Mouse (Mus musculus) liver, embryonic 15.5 days (tissue): ENCODE results near the gene Srrm1. TPM values are rescaled to one million over a fixed set of nuclear protein-coding genes. Genes with fewer than 3 reads are reported as not detected.

Experiments used
- ATAC-seq: fragments of 200-750 bp; cut with Nextera tagmentation; 2 replicates; pipeline ENCODE4 v1.8.0; 2017; ENCODE audit warnings: moderate number of reproducible peaks, mild to moderate bottlenecking, moderate library complexity; ENCODE audit not compliant: insufficient read depth
- H3K27ac ChIP-seq: fragments of 300-500 bp; sonication (generic); replicated peaks from 2 replicates; pipeline ENCODE4 v1.5.1; 2015; ENCODE audit warnings: mild to moderate bottlenecking, inconsistent platforms
- H3K27me3 ChIP-seq: fragments of 300-500 bp; sonication (generic); 2 replicates; pipeline ENCODE4 v1.6.1; 2015; ENCODE audit warnings: mild to moderate bottlenecking, inconsistent platforms
- H3K36me3 ChIP-seq: fragments of 300-500 bp; sonication (generic); replicated peaks from 2 replicates; pipeline ENCODE4 v1.6.1; 2015; ENCODE audit warnings: moderate library complexity, mild to moderate bottlenecking, inconsistent platforms
- H3K4me1 ChIP-seq: fragments of 300-500 bp; sonication (generic); replicated peaks from 2 replicates; pipeline ENCODE4 v1.6.1; 2015; ENCODE audit warnings: inconsistent platforms
- H3K4me2 ChIP-seq: fragments of 300-500 bp; sonication (generic); 2 replicates; pipeline ENCODE4 v1.6.1; 2015; ENCODE audit warnings: moderate library complexity, mild to moderate bottlenecking, inconsistent platforms
- H3K4me3 ChIP-seq: fragments of 300-500 bp; sonication (generic); replicated peaks from 2 replicates; pipeline ENCODE4 v1.5.1; 2015; ENCODE audit warnings: mild to moderate bottlenecking, inconsistent platforms
- H3K9ac ChIP-seq: fragments of 300-500 bp; sonication (generic); 2 replicates; pipeline ENCODE4 v1.6.1; 2015; ENCODE audit warnings: moderate library complexity, mild to moderate bottlenecking, inconsistent platforms
- H3K9me3 ChIP-seq: fragments of 300-500 bp; sonication (generic); replicated peaks from 2 replicates; pipeline ENCODE4 v1.6.1; 2016; ENCODE audit warnings: inconsistent platforms
- WGBS: fragments of 180-500 bp; shearing (Covaris S2); methylation state at CpG from one replicate; pipeline ENCODE4 v1.1.7; 2015; ENCODE audit warnings: mixed read lengths; ENCODE audit not compliant: insufficient replicate concordance; 5-methylcytosine and 5-hydroxymethylcytosine counted together
- polyA plus RNA-seq: library from polyadenylated mRNA; unstranded; fragments of >200 nt; fragmentation: Nextera tagmentation; extraction: Ambion mirVana; gene quantifications from 2 replicates; pipeline ENCODE4 v1.2.1, GENCODE M21; 2015

Srrm1 gene
- polyA plus RNA-seq, 1 experiment from 2014 or later = 108 TPM

GRCm38 (mm10) chr4:135300248-135301041 is 52.7 kb downstream of the Srrm1 start:
- no peak for ATAC-seq
- no peak overlapping the region for H3K9ac ChIP-seq
- 77% methylated on average over 26 of the region's 26 CpGs for WGBS
- no peaks in the 10 kb centered on the region for H3K27me3 ChIP-seq
- H3K9me3 ChIP-seq = no peaks in the 10 kb centered on the region
- no peak overlapping the region for H3K4me2 ChIP-seq
- H3K27ac ChIP-seq = no peak overlapping the region
- H3K36me3 ChIP-seq = no peaks in the 10 kb centered on the region
- peaks cover 49% of the 10 kb centered on the region for H3K4me1 ChIP-seq
- H3K4me3 ChIP-seq = no peak overlapping the region

GRCm38 (mm10) chr4:135298680-135299079 is 54.4 kb downstream of the Srrm1 start:
- WGBS = 67% methylated on average over 10 of the region's 10 CpGs
- H3K4me1 ChIP-seq = peaks cover 56% of the 10 kb centered on the region

GRCm38 (mm10) chr4:135297931-135298546 is 55.1 kb downstream of the Srrm1 start:
- H3K4me3 ChIP-seq = no peak overlapping the region
- H3K9ac ChIP-seq = no peak overlapping the region
- no peaks in the 10 kb centered on the region for H3K27me3 ChIP-seq
- H3K36me3 ChIP-seq = no peaks in the 10 kb centered on the region
- H3K4me2 ChIP-seq = no peak overlapping the region
- ATAC-seq = no peak
- no peaks in the 10 kb centered on the region for H3K9me3 ChIP-seq
- H3K4me1 ChIP-seq = peaks cover 56% of the 10 kb centered on the region
- 62% methylated on average over 15 of the region's 15 CpGs for WGBS
- no peak overlapping the region for H3K27ac ChIP-seq

More at GRCm38 (mm10) chr4:135298680-135299079, 54.4 kb downstream of the Srrm1 start:
- no peak overlapping the region for H3K4me3 ChIP-seq
- H3K9ac ChIP-seq = no peak overlapping the region
- H3K4me2 ChIP-seq = no peak overlapping the region
- no peaks in the 10 kb centered on the region for H3K9me3 ChIP-seq
- H3K27ac ChIP-seq = no peak overlapping the region
- no peak for ATAC-seq
- H3K36me3 ChIP-seq = no peaks in the 10 kb centered on the region
- H3K27me3 ChIP-seq = no peaks in the 10 kb centered on the region

- Histone ChIP-seq H3K4me1 (peaks cover 61% of the 10 kb centered on the region), H3K9ac (no peak overlapping the region), H3K27me3 (no peaks in the 10 kb centered on the region), H3K4me3 (no peak overlapping the region), H3K27ac (no peak overlapping the region), H3K4me2 (no peak overlapping the region), H3K36me3 (no peaks in the 10 kb centered on the region), H3K9me3 (no peaks in the 10 kb centered on the region)
- ATAC-seq = no peak
- WGBS = 68% methylated on average over 7 of the region's 7 CpGs
Measured at GRCm38 (mm10) chr4:135297146-135297545, 56.0 kb downstream of the Srrm1 start.

DNA sequence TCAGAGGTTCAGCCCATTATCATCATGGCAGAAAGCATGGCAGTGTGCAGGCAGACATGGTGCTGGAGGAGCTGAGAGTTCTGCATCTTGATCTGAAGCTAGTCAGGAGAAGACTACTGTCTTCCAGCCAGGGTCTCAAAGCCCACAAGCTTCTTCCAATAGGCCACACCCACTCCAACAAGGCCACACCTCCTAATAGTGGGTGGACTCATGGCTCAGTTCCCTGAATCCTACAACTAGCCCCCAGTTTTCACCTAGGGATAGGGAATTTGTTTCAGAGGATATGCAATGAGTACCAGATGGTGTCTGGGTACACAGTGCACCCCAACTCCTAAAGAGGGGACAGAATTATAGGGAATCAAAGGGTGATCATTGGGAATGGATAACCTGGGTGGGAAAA is 56.6 kb downstream of the Srrm1 start:
- Histone ChIP-seq H3K27me3 (no peaks in the 10 kb centered on the region), H3K4me2 (no peak overlapping the region), H3K27ac (no peak overlapping the region), H3K9me3 (no peaks in the 10 kb centered on the region), H3K9ac (no peak overlapping the region), H3K36me3 (no peaks in the 10 kb centered on the region), H3K4me3 (no peak overlapping the region), H3K4me1 (peaks cover 63% of the 10 kb centered on the region)
- ATAC-seq = no peak

DNA sequence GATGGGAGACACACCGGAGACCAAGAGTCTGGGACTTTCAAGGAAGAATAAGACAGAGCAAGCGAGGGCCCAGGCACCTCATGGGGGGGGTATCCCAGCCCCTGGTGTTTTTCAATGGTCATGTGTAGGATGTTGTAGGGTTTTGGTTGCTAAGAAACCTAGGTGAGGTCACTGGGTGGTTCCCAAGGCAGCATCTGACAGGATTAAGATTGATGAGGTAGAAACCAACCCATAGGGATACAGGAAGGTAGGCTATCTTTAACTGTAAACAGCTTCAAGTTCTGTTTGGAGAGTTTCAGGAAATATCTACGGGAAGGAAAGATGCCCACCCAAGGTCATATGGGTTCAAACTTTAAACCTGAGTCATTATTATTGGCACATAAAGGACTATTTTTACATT is 59.3 kb downstream of the Srrm1 start:
- Histone ChIP-seq H3K4me3 (no peak overlapping the region), H3K36me3 (no peaks in the 10 kb centered on the region), H3K27ac (no peak overlapping the region), H3K4me2 (no peak overlapping the region), H3K9me3 (no peaks in the 10 kb centered on the region), H3K4me1 (peaks cover 52% of the 10 kb centered on the region), H3K27me3 (no peaks in the 10 kb centered on the region), H3K9ac (no peak overlapping the region)
- WGBS = 70% methylated on average over 3 of the region's 3 CpGs
- no peak for ATAC-seq

- Histone ChIP-seq H3K4me2 (peak overlapping the region; percentile 67), H3K4me1 (peaks cover 54% of the 10 kb centered on the region), H3K27me3 (no peaks in the 10 kb centered on the region), H3K36me3 (no peaks in the 10 kb centered on the region), H3K9ac (peak overlapping the region; percentile 45), H3K9me3 (no peaks in the 10 kb centered on the region), H3K4me3 (peak overlapping the region; percentile 35), H3K27ac (peak overlapping the region; percentile 76)
- 11% methylated on average over 12 of the region's 12 CpGs for WGBS
- peak; percentile 7; the same call in 1 of the 2 replicates for ATAC-seq
Measured at GRCm38 (mm10) chr4:135292477-135293089, 60.5 kb downstream of the Srrm1 start.

DNA sequence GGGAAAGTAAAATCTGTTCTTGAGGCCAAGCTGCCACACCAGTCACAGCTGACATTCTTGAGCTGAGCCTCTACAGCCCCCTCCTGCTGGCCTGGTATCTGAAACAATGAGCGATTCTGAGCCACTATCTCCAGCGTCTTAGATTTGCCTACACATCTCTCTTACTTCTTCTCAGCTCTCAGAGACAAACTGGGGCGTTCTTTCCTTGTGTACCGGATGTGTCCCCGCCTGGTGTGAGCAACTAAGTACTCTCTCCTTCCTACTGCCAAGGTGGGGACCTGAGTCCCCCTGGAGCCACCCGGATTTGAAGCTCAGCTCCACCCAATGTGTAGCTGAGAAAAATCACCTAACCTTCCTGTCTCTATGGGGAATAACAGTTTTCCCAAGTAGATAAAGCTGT is 61.3 kb downstream of the Srrm1 start:
- Histone ChIP-seq H3K4me1 (peaks cover 54% of the 10 kb centered on the region), H3K4me2 (peak overlapping the region; percentile 67; the same call in 1 of the 2 replicates), H3K4me3 (no peak overlapping the region), H3K27ac (peak overlapping the region; percentile 76; the same call in 1 of the 2 replicates), H3K9ac (no peak overlapping the region), H3K9me3 (no peaks in the 10 kb centered on the region), H3K27me3 (no peaks in the 10 kb centered on the region), H3K36me3 (no peaks in the 10 kb centered on the region)
- no peak for ATAC-seq
- 50% methylated on average over 6 of the region's 6 CpGs for WGBS

DNA sequence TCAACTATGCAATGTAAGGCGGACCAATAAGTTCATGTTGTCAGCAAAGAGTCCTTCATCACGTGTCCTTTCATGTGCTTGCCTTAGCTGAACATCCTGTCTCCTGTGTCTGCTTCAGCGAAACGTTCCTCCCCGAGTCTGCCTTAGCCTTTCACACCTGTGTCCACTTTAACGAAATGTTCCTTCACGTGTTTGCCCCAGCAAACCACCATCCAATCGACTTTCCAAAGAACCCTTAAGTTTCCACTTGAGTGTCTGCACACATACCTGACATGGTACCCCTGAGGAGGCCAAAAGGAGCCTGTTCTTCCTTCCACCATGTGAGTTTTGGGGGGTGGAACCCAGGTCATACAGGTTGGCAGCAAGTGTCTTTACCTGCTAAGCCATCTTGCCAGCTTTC is 61.9 kb downstream of the Srrm1 start:
- Histone ChIP-seq H3K9ac (no peak overlapping the region), H3K4me2 (no peak overlapping the region), H3K4me1 (peaks cover 58% of the 10 kb centered on the region), H3K27ac (peak overlapping the region; percentile 39; the same call in 1 of the 2 replicates), H3K36me3 (no peaks in the 10 kb centered on the region), H3K9me3 (no peaks in the 10 kb centered on the region), H3K27me3 (no peaks in the 10 kb centered on the region), H3K4me3 (no peak overlapping the region)
- ATAC-seq = no peak
- WGBS = 88% methylated on average over 8 of the region's 8 CpGs

DNA sequence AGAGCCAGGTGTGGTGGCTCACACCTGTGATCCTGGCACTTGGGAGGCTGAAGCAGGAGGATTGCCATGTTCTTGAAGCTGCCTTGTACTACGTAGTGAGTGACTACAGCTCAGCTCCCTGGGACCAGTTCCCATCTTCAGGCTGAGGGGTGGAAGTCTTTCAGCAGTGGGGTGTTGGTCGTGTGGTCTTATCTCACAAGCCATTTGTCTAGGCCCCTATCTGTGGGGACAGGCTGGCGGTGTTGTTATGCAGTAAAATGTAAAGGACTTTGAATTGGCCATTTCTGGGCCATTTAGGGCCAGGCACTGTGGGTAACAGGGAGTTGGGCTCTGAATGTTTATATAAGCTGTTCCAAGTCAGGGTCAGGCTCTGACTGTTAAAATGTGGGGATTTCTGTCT is 65.1 kb downstream of the Srrm1 start:
- Histone ChIP-seq H3K4me2 (peak overlapping the region; percentile 67), H3K36me3 (no peaks in the 10 kb centered on the region), H3K4me1 (peaks cover 70% of the 10 kb centered on the region), H3K27me3 (no peaks in the 10 kb centered on the region), H3K4me3 (peak overlapping the region; percentile 2; the same call in 1 of the 2 replicates), H3K9me3 (no peaks in the 10 kb centered on the region), H3K27ac (peak overlapping the region; percentile 96), H3K9ac (peak overlapping the region; percentile 33)
- 15% methylated on average over 3 of the region's 3 CpGs for WGBS
- peak; percentile 88 for ATAC-seq

DNA sequence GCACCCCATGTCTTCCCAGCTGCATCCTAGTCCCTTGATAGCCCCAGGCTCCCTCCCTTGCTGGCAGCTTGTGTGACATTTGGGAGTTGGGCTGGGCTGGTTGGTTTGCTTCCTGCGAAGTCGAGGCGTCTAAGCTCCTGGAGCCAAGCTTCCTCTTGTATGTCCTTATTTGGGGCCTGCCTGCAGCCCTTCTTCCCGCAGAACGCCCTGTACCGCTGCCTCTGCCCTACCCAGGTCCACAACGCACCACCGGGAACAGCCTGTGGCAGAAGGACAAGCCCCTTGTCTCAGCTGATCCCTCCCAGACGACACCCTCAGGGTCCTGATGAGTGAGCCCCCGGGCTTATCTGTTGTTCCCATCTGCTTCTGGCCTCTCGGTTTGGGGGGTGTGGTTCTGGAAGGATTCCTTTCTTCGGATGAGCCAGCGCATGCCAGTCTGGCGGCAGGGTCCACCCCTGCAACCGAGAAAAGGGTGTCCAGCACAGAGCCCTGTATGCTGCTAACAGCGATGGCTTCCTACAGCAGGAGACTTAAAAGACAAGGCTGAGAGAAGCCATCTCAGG is 66.2 kb downstream of the Srrm1 start:
- Histone ChIP-seq H3K9ac (peak overlapping the region; percentile 33), H3K4me3 (peak overlapping the region; percentile 32), H3K27me3 (no peaks in the 10 kb centered on the region), H3K4me1 (peaks cover 65% of the 10 kb centered on the region), H3K27ac (peak overlapping the region; percentile 96), H3K36me3 (no peaks in the 10 kb centered on the region), H3K4me2 (peak overlapping the region; percentile 67), H3K9me3 (no peaks in the 10 kb centered on the region)
- peak; percentile 71 for ATAC-seq
- 6% methylated on average over 16 of the region's 16 CpGs for WGBS
